In genomic region chr17:30222837-30223236, GRCm38 (mm10) we compare ENCODE assay signal across 10 mouse cellular contexts.
"Had no signal": no experiment of that assay in that cellular context is flagged by ENCODE, and none has a peak within 500 bp of the region (broad histone marks: within the 10 kb centered on the region; RNA-seq: fewer than 3 reads in every experiment).

No protein-coding gene starts in this region.

- H3K27me3 ChIP-seq: limb, embryonic 12.5 days had no signal

- H3K9me3 ChIP-seq: limb, embryonic 12.5 days had no signal

- H3K4me2 ChIP-seq: limb, embryonic 12.5 days had no signal

- H3K27ac ChIP-seq: left cerebral cortex, adult 2 months; limb, embryonic 12.5 days; liver, embryonic 14.5 days had no signal

- H3K4me3 ChIP-seq: left cerebral cortex, adult 2 months; limb, embryonic 12.5 days had no signal

- H3K9ac ChIP-seq: limb, embryonic 12.5 days; liver, embryonic 14.5 days had no signal

- DNase-seq: kidney, adult 8-10 months; kidney, postnatal 25 days; lung, adult 18-20 months; right cerebral cortex, adult 18-20 months; right cerebral cortex, postnatal 25 days; thymus, postnatal 4 days had no signal

- ATAC-seq: intestine, postnatal 0 days had no signal
